Mouse (Mus musculus): ENCODE results near the gene Tnfrsf13c.

DNA sequence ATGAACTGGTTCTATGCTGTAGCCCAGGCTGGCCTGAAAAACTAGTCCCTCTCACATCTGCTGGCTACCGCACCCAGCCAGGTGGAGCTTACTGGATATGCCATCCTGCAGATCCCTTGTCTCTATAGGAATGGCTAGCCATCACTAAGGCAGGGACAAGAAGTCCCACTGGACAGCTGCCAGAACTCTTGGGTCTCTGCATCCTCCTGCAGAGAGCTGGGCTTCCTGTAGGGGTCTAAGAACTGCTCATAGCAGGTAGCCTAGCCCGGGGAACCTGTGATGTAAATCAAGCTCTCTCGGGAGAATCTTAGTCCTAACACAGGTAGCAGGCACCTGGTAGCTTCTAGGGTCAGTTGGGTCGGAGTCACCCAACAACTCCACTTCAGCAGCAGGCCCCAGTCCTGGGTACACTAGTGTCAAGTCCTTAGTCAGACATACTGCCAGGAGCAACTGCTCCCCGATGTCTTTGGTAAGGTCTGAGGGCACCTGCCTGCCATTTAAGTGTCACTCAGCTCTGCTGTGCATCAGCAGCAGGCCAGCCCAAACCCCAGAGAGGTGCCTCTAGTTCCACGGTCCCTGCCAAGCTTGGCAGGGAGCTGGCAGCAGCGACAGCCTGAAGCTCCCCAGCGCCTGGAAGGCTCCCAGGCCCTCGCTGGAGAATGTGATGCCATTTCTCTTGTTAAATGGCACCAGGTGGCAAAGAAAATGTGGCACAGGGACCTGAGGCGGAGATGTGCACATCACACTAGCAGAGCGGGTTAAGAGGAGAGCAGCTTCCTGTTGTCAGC is 7.6 kb upstream of the Tnfrsf13c start:
- TF ChIP-seq CTCF (IDR thresholded peaks at IDR 0.05; ENCODE audit: low read depth) = no peak
- no peak for TF ChIP-seq EP300 (IDR thresholded peaks at IDR 0.05; ENCODE audit: low read depth)
